Mouse (Mus musculus): Measurements from ENCODE around the gene Unc119b.
A peak's percentile ranks its signal among the peaks of the same experiment; 100 is the strongest.
"Not testable (repeated sequence)": the region's sequence is repeated elsewhere in the genome, so short reads cannot be mapped to it uniquely, and the experiment has no call there.

Unc119b gene

GRCm38 (mm10) chr5:115134234-115135165 is at the start of gene Unc119b:
Unc119b (minus strand) TSS chr5:115134975.
- peak; percentile 93 for DNase-seq (ENCODE audit: low read depth, low spot score)

DNA sequence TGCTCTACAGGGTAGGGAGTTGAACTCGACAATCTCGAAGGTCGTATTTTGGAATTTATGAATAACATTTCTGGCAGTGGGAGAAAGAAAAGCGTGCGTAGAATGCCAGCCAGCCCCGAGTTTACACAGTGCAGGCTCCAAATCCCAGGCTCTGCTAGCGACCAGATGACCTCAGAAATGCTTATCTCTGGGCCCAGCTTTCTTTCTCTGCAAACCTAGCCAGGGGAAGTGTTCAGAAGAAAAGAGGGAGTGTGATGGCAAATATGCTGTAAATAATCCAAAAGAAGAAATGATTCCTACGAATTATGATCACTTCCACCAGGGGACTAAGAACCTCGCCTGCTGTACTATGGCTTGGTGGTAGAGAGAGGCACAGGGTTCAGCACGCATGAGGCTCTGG is 48.7 kb upstream of the Unc119b start:
- no peak for DNase-seq (ENCODE audit: low read depth, low spot score)

- no peak for DNase-seq (ENCODE audit: low read depth, low spot score)
Observed at GRCm38 (mm10) chr5:115182925-115183324, 48.1 kb upstream of the Unc119b start.

- DNase-seq (ENCODE audit: low read depth, low spot score), result peak; percentile 63
Observed at GRCm38 (mm10) chr5:115181248-115181940, 46.6 kb upstream of the Unc119b start.

GRCm38 (mm10) chr5:115179596-115179995 is 44.8 kb upstream of the Unc119b start:
- no peak for DNase-seq (ENCODE audit: low read depth, low spot score)

GRCm38 (mm10) chr5:115177866-115178265 is 43.1 kb upstream of the Unc119b start:
- DNase-seq (ENCODE audit: low read depth, low spot score), result no peak

DNA sequence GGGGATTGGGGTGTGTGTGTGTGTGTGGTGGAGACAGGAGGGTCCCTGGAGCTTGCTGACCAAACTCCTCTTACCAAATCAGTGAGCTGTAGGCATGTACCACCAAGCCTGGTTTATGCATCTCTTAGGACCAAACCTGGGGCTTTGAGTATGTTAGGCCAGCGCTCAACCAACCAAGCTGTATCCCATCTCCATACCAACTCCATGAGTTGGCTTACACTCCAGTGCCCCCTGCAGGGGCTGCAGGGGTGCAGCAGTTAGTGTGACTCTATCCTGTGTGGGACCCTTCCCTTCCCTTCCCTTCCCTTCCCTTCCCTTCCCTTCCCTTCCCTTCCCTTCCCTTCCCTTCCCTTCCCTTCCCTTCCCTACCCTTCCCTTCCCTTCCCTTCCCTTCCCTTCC is 39.8 kb upstream of the Unc119b start:
- peak; percentile 60 for DNase-seq (ENCODE audit: low read depth, low spot score)

- DNase-seq (ENCODE audit: low read depth, low spot score), result no peak
Observed at GRCm38 (mm10) chr5:115170150-115170549, 35.4 kb upstream of the Unc119b start.

- no peak for DNase-seq (ENCODE audit: low read depth, low spot score)
Observed at GRCm38 (mm10) chr5:115168641-115169415, 34.1 kb upstream of the Unc119b start.

DNA sequence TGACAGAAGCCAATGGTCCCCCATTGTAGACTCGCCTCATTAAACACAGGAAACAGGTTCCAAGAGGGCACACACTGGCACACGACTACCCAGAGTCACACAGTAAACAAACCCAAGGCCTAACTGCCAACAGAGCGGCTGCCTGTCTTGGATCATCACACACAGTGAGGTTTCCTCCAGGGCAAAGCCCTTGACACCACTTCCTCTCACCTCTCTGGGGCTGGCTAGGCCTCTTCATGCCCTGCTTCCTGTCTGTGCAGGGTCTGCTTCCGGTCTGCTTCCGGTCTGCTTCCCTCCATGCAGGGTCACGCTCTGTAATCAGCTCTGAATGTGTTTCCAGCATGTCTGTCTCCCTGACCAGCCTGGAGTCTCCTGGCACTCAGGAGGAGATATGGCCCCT is 32.6 kb upstream of the Unc119b start:
- DNase-seq (ENCODE audit: low read depth, low spot score), result peak; percentile 78

GRCm38 (mm10) chr5:115166815-115167194 is 32.0 kb upstream of the Unc119b start:
- DNase-seq (ENCODE audit: low read depth, low spot score), result no peak

- peak; percentile 28 for DNase-seq (ENCODE audit: low read depth, low spot score)
Observed at GRCm38 (mm10) chr5:115165895-115166814, 31.4 kb upstream of the Unc119b start.

DNA sequence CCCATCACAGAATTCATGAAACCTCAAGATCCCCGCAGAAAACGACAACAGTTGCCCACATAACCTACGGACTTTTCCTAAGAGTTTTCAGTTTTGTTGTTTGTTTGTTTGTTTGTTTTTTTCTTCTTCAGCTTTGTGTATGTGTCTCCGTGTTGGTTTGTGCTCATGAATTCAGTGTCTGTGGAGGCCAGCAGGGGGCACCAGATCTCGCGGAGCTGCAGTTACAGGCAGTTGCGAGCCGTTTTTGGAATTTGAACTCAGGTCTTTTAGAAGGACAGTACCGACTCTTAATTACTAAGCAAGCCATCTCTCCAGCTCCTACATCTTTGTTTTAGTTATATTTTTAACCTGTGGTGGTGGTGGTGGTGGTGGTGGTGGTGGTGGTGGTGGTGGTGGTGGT is 30.6 kb upstream of the Unc119b start:
- peak; percentile 57 for DNase-seq (ENCODE audit: low read depth, low spot score)

GRCm38 (mm10) chr5:115164446-115164845 is 29.7 kb upstream of the Unc119b start:
- DNase-seq (ENCODE audit: low read depth, low spot score), result not testable (repeated sequence)

GRCm38 (mm10) chr5:115163563-115163962 is 28.8 kb upstream of the Unc119b start:
- peak; percentile 71 for DNase-seq (ENCODE audit: low read depth, low spot score)

DNA sequence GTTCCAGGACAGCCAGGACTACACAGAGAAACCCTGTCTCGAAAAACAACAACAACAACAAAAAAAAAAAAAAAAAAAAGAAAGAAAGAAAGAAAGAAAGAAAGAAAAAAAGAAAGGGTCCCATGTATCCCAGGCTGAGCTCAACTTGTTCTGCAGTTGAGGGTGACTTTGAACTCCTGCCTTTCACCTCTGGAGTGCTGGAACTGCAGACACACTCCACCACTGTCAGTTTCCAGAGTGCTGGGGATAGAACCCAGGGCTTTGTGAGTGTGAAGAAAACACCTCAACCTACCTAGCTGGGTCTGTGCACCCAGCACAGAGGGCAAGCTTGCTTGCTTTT is 27.1 kb upstream of the Unc119b start:
- DNase-seq (ENCODE audit: low read depth, low spot score), result not testable (repeated sequence)

GRCm38 (mm10) chr5:115161064-115161939 is 26.5 kb upstream of the Unc119b start:
- peak; percentile 48 for DNase-seq (ENCODE audit: low read depth, low spot score)

- peak; percentile 49 for DNase-seq (ENCODE audit: low read depth, low spot score)
Observed at GRCm38 (mm10) chr5:115160655-115161054, 25.9 kb upstream of the Unc119b start.

- DNase-seq (ENCODE audit: low read depth, low spot score), result no peak
Observed at GRCm38 (mm10) chr5:115159165-115159564, 24.4 kb upstream of the Unc119b start.
